16 mouse cellular contexts compared by ENCODE assay signal in genomic region chr2:7006816-7007215, GRCm38 (mm10).
"Had no signal": no experiment of that assay in that cellular context is flagged by ENCODE, and none has a peak within 500 bp of the region (broad histone marks: within the 10 kb centered on the region; RNA-seq: fewer than 3 reads in every experiment).

No protein-coding gene starts in this region.

- H3K9me3 ChIP-seq: kidney, embryonic 15.5 days; liver, embryonic 13.5 days; midbrain, embryonic 12.5 days; neural tube, embryonic 13.5 days had no signal

- H3K9ac ChIP-seq: kidney, embryonic 15.5 days; liver, embryonic 13.5 days; midbrain, embryonic 12.5 days; neural tube, embryonic 13.5 days had no signal

- H3K4me1 ChIP-seq: kidney, embryonic 15.5 days; liver, embryonic 13.5 days had no signal

- H3K27ac ChIP-seq: kidney, embryonic 15.5 days; liver, embryonic 13.5 days; midbrain, embryonic 12.5 days; neural tube, embryonic 13.5 days had no signal

- ATAC-seq: midbrain, embryonic 16.5 days had no signal

- H3K4me2 ChIP-seq: kidney, embryonic 15.5 days; liver, embryonic 13.5 days; midbrain, embryonic 12.5 days; neural tube, embryonic 13.5 days had no signal

- H3K27me3 ChIP-seq: kidney, embryonic 15.5 days; liver, embryonic 13.5 days; midbrain, embryonic 12.5 days; neural tube, embryonic 13.5 days had no signal

- DNase-seq: kidney, adult 2 months; kidney, postnatal 10 days; kidney, postnatal 36 days; liver, embryonic 13.5 days; lung, adult 2 months; lung, postnatal 14 days; lung, postnatal 4 days; retina, postnatal 1 day; thymus, adult 2 months; thymus, postnatal 14 days; thymus, postnatal 4 days had no signal

- H3K36me3 ChIP-seq: kidney, embryonic 15.5 days; liver, embryonic 13.5 days; midbrain, embryonic 12.5 days; neural tube, embryonic 13.5 days had no signal

- H3K4me3 ChIP-seq: kidney, embryonic 15.5 days; liver, embryonic 13.5 days; midbrain, embryonic 12.5 days; myocyte; neural tube, embryonic 13.5 days had no signal
